Mouse (Mus musculus): ENCODE results near the gene Mymx. TPM values are rescaled to one million over a fixed set of nuclear protein-coding genes. Genes with fewer than 3 reads are reported as not detected.

Gene Mymx
- total RNA-seq, 2 experiments from 2014 or later: 6.2 to 7.3 TPM

DNA sequence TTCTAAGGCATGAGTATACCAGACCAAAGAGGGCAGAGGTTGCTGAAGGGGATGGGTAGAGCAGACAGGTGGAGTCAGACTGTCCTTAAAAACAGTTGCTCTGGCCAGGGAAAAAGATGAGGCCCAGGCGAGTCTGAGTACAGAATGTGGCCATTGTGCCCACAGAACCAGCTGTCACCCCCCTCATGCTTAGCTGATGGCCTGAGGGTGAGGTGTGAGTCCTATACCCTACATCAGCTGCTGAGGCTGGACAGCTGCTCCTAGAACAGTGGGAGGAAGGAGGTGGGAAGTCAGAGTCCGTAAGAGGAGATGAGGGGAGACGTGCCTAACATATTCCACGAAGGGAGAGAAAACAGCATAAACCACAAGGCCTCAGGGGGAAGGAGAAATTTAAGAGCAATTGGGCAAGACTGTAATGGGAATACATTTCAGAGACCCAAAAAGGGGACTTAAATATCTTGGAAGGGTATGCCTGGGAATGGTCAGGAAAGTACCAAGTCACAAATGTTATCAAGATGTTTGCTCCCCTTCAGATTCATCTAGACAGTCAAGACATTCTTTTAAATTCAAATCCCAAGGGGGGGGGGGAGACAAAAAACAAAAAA is 14.2 kb upstream of the Mymx start:
- intact Hi-C loops (cut with DNase I; ENCODE audit: low total_unique reads): no loop called here
- DNase-seq: no peak

- intact Hi-C loops (cut with DNase I; ENCODE audit: low total_unique reads): no loop called here
- DNase-seq: no peak
These were observed 11.0 kb upstream of the Mymx start for GRCm38 (mm10) chr17:45612921-45613320.

DNA sequence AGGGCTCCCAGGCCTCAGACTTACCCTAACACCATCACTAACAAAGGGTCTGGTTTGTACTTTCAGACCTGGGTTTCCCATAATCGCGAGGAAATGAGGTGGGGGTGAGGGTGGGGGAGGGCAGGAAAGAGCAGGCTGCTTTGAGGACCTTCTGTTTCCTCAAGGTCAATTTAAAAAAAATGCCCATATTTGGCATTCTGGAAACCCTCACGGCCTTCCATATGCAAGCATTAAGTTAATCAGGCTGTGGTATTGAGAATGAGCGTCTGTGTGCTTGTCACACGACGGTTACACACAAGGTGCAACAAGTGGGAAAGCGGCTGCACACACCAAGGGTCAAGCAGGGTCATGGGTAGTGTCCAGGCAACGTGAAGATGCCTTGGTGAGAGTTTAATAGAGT is 10.1 kb upstream of the Mymx start:
- DNase-seq: no peak
- intact Hi-C loops (cut with DNase I; ENCODE audit: low total_unique reads): no loop called here

GRCm38 (mm10) chr17:45610144-45610866 is 8.4 kb upstream of the Mymx start:
- DNase-seq: no peak
- intact Hi-C loops (cut with DNase I; ENCODE audit: low total_unique reads): no loop called here

GRCm38 (mm10) chr17:45608396-45608795 is 6.5 kb upstream of the Mymx start:
- intact Hi-C loops (cut with DNase I; ENCODE audit: low total_unique reads): no loop called here
- no peak for DNase-seq

DNA sequence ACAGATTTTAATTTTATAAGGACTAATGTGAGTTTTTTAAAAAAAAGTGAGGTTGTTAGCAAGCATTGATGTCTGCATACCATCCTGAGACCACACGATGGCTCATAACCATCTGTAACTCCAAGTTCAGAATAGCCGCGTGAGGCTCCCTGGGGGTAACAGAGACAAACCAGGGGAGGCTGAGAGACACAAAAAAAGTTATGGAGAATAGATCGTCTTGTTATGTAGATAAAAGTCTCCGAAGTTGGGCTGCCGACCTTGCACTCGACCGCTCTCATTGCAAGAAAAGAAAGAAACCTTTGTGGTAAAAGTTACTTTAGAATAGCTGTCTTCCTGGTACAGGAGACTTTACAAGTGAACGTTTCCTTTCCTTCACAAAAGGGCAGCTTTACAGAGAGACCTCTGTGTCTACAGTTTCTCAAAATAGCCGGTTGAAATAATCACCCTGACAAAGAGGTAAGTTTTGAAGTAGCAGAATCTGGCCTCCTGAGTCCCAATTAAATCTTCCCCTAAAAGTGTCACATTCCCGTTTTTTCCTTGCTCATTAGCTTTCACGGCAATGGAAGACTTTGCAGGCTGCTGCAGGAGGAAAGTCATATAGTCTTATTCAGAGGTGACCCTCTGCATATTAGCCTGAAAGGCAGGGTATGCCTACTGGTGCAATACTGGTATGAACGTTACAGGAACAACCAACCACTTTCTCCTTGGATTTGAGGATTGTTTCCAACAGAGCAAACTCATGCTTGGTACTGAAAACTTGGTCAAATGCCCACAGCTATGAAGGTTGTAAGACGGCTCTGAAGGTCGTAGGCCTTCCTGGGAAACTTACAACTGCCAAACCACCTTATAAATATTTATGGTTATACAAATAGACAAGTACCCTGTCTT is 5.3 kb upstream of the Mymx start:
- intact Hi-C loops (cut with DNase I; ENCODE audit: low total_unique reads): no loop called here
- no peak for DNase-seq

DNA sequence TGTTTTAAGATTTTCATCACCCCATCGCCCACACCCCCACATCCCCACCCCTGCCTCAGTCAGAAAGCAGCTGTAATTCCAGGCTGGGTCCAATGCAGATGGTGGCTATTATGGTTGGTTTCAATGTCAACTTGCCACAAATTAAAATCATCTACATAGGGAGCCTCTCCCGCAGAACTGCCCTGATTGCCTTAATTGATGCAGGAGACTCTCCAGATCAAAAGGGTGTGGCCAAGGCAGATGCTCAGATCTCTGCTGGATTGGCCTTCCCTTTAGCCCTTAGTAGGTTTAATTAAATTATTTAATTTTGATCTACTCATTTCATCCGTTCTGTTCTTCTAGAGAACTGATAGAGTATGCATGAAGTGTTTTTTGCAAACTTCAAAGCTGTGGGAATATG is 1.1 kb upstream of the Mymx start:
- DNase-seq: no peak
- intact Hi-C loops (cut with DNase I; ENCODE audit: low total_unique reads): no loop called here

DNA sequence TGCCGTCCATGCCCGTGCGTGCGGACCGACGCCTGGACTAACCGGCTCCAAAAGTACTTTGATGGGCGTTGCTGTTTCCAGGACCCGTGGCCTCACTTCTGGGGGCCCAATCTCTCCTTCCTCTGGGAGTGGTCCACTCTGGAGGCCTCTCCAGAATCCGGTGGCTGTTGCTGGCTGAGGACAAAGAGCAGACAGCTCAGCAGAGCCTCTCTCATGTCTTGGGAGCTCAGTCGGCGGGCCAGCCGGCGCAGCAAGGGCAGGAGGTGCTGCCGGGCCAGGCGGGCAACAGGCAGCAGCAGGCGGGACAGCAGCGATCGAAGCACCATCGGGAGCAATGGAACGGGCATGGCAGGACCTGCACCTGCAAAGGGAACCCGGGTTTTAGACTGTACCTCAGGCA is 577 bp downstream of the Mymx start:
- DNase-seq: no peak
- intact Hi-C loops (cut with DNase I; ENCODE audit: low total_unique reads): no loop called here

DNA sequence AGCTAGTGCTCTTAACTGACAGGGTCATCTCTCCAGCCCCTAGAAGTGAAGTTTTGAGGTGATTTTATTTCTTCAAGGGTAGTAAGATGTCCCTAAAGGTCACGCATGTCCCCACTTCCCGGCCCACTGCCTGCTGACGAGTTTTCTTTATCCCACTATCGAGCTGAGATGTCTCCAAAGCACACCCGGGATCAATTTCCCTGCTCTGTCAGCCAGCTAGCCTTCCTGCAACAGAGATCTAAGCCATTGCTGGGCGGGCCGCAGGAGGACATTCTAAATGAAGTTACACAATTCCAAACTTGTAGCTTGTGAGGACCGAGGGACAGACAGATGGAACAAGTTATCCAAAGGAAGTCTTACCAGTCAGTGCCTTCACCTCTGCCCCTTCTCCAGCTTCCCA is 1.6 kb downstream of the Mymx start:
- no peak for DNase-seq
- intact Hi-C loops (cut with DNase I; ENCODE audit: low total_unique reads): no loop called here

DNA sequence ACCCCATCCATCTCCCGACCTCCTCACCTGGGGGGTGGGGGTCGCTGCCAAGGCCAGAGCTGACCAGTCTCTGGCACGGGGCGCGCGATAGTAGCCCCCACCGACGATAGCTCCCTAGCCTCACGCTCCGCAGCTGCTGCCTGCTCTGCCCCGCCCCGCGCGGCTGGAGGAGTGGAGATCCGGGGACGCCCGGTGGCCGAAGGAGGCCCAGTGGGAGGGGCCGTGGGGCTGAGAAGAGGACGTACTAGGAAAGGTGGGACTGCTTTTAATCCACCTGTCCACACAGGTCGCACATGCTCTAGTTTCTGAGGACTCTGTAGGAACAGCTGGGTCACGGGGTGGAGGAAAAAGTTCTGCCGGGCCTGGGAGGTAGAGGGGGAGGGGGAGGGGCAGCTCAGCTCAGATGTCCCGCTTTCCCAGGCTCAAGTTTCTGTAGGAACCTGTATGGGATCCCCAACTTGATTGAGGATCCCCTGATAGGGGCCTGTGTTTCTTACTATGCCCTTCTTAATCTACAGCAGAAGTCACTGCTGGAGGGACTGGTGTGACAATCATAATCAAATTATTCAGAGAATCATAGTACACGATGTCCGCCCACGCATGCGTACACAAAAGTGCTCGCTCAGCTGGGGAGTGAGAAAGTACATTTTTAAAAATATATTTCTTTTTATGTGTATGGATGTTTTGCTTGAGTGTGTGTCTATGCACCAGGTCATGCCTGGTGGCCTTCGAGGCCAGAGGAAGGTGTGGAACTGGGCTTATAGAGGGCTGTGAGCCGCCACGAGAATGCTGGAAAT is 2.3 kb downstream of the Mymx start, which contains the start of gene Slc29a1:
TSS of gene Slc29a1 (minus strand) at position 161 of the 797 bp plus-strand sequence.
- intact Hi-C loops (cut with DNase I; ENCODE audit: low total_unique reads): no loop called here
- peak; percentile 88 for DNase-seq

DNA sequence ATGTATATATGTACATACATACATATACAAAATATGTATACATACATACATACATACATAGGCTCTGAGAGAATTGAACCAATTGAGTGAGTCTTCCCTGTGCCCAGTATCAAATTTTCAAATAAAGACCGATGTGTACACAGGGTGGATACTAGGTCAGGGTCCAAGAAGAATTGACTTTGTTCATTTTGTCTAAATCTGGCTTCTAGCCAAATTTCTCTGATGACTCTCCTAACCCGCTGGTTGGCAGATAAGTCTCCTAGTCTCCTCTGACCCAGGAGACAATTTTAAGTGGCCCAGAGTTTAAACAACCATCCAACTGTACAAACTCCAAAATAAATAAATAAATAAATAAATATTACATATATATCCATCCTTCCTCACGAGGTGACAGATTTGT is 3.0 kb downstream of the Mymx start:
- intact Hi-C loops (cut with DNase I; ENCODE audit: low total_unique reads): no loop called here
- no peak for DNase-seq

DNA sequence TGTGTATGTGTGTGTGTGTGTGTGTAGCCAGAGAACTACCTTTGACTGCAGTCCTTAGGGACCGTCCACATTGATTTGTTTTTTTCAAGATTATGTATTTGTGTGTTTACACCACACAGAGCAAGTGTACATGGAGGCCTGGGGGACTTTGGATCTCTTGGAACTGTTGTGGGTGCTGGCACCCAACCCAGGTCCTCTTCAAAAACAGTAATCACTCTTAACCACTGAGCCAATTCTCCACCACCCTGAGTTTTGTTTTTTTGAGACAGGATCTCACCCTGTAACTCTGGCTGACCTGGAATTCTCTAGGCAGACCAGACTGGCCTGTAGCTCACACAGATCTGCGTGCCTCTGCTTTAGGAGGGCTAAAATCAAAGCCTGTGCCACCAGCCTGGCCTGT is 3.5 kb downstream of the Mymx start:
- intact Hi-C loops (cut with DNase I; ENCODE audit: low total_unique reads): no loop called here
- no peak for DNase-seq

DNA sequence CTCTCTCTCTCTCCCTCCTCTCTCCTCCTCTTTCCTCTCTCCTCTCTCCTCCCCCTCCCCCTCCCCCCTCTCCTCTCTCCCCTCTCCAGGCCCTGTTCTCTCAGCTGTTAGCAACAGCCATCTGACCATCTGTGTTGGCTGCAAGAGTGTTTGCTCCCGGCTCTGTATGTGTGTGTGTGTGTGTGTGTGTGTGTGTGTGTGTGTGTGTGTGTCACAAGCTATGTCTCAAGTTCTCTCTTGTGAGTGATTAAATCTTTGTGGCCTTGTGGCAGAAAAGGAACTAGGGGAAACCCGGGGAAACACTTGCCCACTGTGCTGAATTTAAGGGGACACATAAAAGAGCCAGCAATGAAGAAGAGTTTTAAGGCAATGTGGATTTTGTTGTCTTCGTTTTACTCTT is 4.1 kb downstream of the Mymx start:
- intact Hi-C loops (cut with DNase I; ENCODE audit: low total_unique reads): no loop called here
- no peak for DNase-seq

- peak; percentile 90 for DNase-seq
- intact Hi-C loops (cut with DNase I; ENCODE audit: low total_unique reads): no loop called here
These were observed 5.1 kb downstream of the Mymx start for GRCm38 (mm10) chr17:45596631-45597396.

DNA sequence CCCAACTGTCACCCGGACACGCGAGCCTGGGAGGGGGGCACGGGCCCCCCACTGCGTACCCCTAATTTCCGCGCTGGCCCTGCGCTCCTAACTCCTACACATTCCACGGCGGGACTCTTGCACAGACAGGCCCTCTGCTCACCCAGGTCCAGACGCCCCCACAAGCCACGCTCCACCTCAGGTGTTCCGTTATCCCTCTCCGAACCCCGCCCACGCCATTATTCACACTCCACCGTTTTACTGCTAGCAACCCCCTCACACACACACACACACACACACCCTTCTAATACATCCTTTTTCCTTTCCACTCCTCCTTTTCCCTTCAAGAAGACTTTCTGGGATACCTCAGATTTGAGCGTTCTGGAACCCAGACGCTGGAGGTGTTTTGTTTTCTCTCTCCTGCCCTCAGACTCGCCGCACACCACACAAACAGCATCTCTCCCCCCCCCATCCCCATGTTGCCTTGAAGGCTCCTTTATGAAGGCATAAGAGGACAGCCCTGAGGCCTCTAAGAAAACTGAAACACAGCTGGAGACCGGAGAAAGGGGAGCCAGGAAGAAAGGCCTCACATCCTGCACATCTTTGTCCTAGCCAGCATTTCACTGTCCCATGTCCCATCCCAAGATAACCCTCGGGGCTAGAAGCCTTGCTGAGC is 6.0 kb downstream of the Mymx start:
- no peak for DNase-seq
- intact Hi-C loops (cut with DNase I; ENCODE audit: low total_unique reads): no loop called here

DNA sequence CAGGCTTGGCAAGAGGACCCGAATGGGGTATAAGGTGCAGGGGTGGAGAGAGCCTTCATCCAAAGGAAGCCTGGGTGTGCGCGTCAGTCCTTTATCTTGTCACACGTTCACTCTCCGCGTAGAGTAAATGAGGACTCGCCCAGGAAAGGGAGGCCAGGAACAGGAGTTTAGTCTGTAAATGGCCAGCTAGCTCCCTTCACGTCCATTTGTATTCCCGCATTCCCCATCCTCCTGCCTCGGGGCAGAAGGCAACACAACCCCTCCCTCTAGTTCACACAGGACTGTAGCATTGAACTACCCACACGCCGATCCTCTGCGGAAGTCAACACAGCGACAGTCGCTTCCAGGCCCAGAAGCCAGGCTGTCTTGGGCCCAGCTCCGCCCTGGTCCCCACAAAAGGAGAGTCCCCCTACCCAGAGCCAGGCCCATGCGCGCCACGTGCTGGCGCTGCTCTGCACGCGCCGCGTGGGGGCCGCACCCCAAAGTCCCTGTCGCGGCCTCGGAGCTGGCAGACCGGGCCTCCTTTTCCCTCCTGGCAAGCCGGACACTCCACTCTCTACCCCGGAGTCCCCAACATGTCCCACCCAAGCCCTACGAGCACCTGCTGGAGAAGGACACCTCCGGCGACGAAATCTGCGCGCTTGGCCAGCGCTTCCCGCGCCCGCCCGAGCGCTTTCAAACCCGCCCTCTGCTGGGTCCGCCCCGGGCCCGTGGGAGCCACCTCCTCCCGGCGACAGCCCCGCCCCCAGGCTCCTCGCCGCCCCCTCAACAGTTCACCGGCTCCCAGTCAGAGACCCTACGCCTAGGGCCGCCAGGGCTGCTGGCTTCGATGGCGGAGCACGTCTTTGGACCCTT is 6.8 kb downstream of the Mymx start:
- DNase-seq: peak; percentile 90
- intact Hi-C loops (cut with DNase I; ENCODE audit: low total_unique reads): loop anchor here (5.0 kb wide), 1 partner anchor 32 kb away; no protein-coding TSS in a partner anchor

GRCm38 (mm10) chr17:45594195-45594594 is 7.7 kb downstream of the Mymx start:
- intact Hi-C loops (cut with DNase I; ENCODE audit: low total_unique reads): loop anchor here (5.0 kb wide), 1 partner anchor 33 kb away; no protein-coding TSS in a partner anchor
- DNase-seq: no peak

Measured in gastrocnemius, postnatal 14 days (tissue).